Mouse (Mus musculus) right cerebral cortex, postnatal 10 days (tissue): ENCODE data around the gene Meis1.
A peak's percentile ranks its signal among the peaks of the same experiment; 100 is the strongest.

ENCODE experiments used
- DNase-seq, 2 experiments: peaks; one replicate each; pipeline ENCODE4 v3.0.0; 2021; ENCODE audit warnings: low spot score in 2 of 2

Meis1 gene

DNA sequence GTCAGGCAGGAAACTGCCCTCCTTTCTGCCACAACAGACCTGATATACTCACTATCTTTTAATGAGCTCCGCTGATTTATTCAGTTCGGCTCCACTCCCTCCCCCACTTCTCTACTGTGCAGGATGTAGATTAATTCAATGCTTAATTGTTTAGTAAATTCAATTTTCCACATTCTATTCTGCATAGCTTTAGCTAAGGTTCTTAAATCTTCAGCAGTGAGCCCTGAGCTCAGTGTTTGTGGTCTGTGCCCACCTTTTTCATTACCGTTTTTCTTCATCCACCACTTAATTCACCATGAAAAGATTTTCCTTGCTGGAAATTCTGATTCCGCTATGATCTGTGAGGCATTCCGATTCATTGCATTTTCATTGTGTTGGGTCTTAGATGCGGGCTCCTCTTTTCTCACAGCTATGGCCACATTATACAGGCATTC, 28.5 kb downstream of the Meis1 start:
- DNase-seq, result no peak

DNA sequence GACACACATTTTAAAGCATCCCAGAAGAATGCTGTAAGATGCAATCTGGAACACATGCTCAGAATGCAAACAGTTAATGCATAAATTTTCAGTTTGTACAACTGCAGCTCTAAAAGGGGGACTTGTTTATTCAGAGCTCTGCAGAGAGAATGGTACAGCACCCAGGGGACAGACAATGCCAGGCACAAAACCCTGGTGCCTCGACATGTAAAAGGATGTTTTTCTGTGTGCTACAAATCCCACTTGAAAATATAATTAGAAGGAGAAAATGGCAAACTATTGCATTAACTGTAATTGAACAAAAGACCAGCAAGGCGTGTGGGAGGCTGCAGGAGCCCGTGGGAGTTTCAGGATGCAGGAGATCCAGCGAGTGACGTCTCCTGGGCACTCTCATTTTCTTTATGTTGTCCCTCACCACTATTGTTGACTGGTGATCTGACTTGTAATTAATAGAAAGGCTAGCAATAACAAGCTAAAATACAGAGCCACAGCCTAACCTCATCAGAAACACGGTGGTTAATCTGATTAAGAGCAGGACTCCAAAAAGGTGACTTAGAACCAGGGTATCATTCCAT, 29.0 kb downstream of the Meis1 start:
- DNase-seq, result no peak

DNA sequence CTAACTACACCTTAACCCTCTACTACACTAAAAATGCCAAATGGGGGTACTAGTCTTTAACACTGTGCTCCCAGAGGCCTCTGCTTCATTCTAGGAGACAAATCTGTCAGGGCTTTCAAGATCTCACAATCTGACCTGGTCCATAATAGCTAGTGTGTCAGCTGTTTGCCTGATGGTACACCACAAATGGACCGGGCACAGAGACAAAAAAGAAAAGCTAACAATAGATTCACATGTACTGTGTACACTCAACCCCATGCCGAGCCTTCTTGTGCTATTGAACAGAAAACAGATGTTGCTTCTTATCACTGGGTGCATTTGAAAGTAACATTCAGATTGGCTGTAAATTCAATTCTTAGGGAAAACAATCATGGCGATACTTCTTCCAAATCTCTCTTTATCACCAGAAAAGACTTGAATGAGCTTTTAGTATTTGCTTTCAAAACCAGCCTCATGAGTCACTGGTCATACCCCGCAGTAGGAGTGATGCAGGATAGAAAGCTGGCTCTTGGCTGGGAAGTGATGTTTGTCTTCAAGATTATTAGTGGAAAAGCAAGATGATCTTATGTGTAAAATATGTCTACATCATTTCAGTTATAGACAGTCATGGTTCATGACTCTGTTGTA, 30.0 kb downstream of the Meis1 start:
- no peak for DNase-seq

DNA sequence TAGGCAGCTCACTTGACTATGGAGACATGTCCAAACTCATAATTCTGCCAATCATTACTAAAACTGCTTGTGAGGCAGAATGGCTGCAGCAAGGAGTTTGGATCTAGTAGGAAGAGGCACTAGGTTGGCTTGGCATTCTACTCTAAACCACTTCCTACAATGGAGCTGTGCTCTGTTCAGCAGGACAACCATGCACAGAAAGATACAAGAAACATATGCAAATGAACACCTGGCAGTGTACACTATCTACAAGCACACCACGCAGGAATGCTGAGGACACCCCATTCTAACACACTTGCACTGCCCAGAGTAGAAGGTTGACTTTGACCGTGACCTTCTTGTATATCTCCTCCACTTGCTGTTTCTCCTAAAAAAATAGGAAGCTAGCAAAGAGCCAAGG, 35.0 kb downstream of the Meis1 start:
- no peak for DNase-seq

DNA sequence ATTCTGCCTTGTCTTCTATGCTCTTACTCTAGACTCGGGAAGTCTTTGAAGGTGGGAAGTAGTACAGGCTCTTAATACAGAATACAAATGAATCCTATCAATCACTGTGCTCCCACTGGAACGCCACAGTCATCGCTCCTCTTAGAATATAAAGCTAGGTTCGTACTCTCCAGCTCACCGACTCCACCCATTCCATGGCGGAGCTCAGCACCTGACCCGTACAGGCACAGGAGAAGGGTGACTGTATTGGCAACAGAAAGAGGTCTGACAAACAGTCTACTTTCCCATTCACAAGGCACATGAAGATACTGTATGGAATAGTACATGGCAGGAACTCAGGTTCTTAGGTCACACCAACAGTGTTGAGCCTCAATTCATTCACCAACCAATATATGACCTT, 35.5 kb downstream of the Meis1 start:
- DNase-seq, result no peak

DNA sequence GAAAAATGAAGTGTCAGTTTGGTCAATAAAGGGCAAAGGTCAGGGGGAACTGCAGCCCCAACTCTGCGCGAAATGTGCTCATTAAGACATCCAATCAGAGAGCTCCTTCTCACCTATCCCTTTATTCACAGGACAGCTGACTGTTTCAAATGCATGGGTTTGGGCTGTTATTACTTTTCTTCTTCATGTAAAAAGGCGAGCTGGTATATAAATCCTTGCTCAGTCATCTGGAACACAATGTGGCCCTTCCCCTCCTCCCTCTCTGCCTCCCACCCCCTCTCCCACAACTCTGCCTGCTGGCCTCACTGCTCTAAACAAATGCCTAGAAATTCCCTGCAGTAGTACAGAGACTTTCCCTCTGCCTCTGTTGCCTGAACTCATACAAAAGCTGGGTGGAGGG, 36.5 kb downstream of the Meis1 start:
- DNase-seq, result no peak

DNA sequence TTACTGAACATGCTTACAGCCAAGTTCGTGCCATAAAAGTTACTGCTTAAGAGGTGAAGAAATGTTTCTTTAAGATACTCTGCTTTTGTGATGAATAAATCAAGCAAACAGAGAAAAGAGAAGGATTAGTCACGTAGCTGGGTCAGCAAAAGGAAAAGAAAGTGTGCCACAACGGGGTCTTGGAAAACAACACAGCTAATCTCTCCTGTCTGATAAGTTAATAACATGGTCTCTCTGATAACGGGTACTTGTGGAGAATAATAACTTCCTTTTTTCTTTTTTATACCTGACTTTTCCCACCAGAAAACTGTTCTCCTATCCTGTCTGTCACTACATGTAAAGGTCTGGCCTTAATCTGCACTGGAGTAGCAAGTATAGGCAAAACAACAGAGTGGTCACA, 37.4 kb downstream of the Meis1 start:
- no peak for DNase-seq

DNA sequence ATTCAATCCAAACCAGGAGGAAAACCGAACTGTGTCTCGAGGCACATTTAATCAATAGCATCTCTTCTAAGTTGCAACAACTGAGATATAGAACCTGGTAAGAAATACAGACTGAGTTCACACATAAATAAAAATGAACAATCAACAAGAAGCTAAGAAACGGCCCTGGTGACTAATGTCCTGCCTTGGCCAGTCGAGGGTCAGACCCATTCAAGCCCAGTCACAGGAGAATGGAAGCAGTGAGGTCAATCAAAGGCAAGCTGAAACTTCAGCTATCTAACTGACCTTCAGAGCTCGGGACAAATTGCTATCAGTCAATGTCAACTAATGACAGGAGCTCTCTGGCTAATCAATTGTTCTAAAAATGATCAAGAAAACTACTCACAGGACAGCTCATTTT, 38.2 kb downstream of the Meis1 start:
- DNase-seq, result no peak

DNA sequence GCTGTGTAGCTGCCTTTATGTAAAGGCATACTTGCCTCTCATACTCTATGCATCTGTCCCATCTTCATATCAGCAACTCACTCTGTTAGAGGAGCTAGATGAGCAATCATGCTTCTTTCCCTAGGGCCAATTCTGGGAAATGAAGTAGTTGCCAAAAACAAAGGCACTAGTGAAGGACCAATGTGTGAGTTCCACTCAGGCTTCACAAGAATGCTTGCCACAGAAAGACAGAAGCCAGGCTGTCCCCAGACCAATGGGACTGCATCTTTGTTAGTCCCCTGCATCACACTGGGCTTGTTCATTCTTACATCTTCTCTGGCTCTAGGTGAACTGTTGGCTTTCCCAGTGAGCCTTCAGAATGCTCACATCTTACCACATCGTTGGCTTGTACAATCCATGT, 43.7 kb downstream of the Meis1 start:
- no peak for DNase-seq

DNA sequence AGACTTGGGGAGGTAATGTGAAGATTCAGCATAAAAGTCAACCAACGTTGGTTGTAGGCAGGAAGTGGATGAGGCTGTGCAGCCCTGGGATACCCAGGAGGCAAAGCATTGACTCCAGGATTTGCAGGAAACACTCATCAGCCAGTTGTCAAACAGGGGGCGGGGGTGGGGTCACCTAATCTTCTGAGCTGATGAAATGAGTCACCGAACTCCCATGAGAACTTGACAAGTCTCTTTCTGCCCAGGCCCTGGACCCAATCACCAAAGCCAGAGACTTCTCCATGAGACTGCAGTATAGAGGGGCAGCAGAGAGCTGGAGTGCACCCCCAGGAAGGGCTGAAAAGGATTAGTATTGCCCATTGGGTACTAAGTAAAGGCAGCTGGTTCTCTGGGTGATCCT, 45.0 kb downstream of the Meis1 start:
- no peak for DNase-seq

DNA sequence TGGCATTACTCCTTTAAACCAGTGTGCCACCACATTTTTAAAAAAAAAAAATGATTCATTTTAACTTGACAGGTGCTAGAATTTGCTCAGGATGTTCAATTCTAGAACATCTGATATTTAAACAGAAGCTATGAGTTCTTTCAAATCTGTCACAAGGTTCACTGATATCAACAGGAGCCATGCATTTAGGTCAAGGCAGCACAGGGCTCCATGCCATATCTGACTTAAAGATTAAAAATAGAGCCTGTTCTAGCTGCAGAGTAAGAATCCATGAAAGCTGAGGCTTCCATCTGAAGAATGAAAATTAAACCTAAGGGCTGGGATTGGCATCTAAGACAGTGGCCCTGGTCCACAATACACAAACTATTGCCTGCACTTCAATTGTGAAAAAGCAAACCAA, 45.8 kb downstream of the Meis1 start:
- DNase-seq, result no peak

DNA sequence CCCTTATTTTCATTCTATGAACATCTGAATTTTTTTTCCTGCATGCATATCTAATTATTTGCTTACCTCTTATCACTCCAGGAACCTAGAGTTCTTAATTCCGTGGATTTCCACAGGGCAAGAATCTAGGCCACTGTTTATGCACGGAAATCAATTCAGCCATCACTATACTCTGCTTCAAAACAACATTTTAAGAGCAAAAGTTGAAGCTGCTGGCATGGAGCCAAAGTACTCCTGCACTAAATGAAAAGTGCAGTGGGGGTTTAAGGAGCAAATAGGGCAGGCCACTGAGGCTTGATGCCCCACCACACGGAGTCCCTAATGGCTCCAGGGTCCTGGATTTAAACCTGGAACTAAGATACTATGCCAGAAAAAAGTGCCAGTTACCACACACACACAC, 47.2 kb downstream of the Meis1 start:
- no peak for DNase-seq

DNA sequence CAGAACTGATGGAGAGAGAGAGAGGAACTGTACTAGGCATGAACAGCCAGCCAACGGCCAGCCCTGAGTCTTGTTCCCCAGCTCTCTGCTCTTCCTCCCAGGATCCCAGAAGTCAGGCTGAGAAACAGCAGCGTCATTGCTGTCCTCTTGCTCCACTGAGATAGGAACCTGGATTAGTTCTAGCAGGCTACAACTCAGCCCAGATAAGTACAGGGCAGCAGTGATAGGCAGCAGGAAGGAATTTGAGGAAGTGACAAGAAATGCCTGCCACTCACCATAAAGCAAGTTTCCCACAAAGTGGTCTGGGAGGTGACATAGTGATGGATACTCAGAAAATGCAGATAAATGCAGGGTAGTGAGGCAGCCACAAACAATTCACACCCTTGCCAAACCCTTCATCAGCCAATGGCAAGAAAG, 48.9 kb downstream of the Meis1 start:
- no peak for DNase-seq

DNA sequence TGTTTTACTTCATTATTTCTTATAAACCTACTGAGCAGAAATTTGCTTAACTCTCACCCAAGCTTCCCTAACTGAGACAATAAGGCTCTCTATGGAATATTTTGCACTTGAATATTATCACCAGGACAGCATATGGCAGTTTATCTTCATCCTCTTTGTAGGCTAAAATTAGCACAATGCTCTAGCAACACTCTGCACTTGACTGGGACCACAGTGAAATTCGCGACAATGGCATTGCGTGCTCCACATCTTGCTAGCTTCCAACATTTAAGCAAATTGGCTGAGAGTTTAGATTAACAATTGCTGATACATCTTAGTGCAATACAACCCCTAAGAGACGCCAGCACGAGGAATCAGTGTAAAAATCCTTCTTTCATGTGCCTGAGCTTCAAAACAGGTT, 54.4 kb downstream of the Meis1 start:
- DNase-seq, result no peak

DNA sequence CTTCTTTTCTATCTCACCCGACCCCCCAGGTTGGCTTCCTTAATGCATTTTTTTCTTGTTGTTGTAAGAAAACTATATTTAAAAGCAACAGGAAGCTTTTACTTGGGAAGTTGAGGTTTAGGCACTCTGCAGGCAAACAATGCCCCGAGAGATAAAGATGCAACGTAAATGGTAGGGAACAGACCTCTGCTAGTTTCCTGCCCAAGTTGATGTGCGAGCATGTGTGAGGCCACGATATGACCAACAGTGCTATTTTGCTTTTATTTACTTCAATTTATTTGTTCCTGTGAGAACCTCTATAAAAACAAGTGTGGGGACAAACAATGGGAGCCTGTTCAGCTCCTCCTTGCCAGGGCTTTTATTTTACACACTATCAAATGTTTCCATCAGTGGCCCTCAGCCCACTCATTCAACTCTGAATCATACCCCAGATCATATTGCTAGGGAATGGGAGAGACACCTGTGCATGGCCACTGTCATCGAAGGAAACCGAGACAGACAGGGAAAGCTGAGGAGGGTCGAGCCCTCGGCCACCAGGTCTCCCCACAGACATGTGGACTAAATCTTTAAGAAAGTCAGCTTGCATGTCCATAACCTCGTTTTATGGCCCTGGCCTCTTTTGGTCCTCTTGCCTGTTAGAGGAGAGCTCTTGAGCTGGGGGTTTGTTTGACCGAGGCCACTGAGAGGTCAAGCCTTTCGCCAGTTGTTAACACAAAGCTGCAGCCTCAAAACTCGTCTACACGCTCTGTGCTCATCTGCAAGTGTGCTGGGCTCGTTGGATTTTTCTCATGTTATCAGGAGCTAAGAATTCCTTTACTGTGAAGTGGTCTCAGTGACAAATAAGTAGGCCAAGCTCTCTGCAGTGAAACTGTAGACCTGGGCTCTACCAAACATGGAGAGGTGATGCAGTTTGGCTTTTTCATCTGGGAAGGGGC, 55.3 kb downstream of the Meis1 start:
- DNase-seq, result no peak

DNA sequence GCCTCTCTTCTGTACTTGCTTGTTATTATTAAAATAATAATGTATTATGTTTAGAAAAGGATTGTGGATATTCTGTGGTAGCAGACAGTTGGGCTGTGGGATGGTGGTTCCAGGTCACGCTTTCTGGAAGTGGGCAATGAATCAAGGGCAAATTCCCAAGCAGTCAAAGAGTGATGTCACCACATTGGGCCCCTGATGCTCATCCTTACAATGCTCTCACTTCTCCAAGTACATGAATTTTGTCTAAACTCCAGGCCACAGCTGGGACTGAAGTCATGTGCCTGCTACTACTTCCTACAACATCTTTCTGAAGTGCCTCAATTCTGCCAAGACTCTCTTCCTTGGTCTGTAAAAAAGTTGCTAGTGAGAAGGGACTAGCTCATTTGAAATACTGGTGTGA, 59.3 kb downstream of the Meis1 start:
- no peak for DNase-seq

DNA sequence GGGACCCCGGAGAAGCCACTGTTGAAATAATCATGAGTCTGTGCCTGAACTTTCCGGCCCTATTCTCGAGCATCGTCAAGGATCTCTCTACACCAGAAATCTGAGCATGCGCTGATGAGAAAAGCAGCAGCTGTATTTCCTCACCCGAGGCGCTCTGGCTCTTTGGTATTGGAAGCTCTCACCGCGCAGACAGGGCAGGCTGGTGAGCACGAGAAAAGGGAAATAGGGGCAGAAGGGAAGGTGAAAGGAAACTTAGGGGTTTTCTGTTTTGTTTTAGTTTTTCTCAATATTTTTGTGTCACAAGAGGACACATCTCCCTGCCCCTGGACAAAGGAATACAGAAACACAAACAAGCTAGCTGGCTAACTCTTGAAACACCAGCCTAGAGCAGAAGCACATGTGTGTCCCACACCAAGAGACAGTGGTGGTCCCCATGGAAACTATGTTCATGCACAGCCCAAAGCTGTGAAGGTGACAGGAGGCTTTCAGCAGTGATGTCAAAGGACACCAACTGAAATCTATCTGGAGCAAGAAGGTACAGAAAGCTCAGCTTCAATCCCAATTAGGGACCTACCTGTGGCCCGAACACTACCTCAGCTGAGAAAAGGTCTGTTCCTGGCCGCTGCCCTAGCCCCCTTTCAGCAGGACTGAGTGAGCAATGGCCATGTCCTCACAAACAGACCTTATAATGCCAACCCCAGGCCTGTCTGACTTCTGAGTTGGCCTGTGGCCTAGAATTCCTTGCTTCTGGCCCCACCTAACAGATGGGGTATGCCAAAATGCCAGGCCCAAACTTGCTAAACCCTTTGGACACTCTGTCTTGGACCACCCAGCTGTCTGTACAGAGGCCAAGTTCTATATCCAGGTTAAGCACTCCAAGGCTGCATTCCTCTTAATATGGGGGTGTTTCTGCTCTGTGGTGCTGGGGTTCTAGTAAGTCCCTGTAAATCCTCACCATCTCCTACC, 60.7 kb downstream of the Meis1 start:
- DNase-seq, result peak in 1 of 2 experiments; percentile 40

DNA sequence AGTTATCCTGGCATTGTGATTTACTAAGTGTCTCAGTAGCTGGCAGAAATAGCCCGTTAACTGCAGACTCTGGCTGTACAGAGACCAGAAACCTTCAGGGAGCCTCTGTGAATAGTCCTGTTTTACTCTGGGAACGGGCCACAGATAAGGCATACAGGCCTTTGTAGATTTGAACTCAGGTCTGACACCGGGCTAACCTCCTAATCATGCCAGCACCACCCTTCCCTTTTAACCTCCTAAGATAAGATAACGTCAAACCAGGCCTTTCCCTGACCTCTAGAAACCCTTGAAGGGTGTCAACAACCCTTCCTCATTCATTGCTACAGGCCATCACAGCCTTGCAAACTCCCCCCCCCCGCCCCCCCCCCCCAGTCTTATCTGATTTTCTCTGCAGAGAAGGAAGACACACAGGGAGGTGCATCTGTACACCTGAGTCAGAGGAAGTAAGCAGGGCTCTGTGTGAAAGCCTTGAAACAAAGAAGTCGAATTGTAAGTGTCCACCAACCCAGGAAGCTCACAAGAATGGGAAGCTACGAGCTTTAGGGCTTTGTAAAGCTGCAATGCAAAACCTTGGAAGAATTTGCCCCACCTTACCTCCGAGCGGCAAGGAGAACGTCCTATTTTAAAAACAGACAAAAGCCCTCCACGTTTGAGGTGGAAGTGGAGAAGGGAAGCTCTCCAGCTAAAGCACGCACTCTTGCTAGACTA, 61.5 kb downstream of the Meis1 start:
- DNase-seq, result no peak

DNA sequence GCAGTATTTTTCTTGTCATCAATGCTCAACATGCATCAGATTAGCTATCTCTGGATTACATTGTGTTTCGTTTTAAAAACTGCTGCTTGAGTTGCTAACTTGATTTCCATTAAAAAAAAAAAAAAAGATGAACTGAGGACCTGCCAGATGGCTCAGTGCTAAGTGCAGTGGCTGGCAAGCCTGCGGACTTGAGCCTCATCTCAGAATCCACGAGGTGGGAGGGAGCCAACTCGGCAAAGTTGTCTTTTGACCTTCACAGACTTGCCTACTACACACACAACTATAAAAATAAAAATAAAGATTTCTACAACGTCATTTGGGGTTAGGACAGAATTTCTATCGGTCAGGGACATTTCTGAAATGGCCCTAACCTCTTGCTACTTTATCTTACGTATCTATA, 62.8 kb downstream of the Meis1 start:
- DNase-seq, result no peak

DNA sequence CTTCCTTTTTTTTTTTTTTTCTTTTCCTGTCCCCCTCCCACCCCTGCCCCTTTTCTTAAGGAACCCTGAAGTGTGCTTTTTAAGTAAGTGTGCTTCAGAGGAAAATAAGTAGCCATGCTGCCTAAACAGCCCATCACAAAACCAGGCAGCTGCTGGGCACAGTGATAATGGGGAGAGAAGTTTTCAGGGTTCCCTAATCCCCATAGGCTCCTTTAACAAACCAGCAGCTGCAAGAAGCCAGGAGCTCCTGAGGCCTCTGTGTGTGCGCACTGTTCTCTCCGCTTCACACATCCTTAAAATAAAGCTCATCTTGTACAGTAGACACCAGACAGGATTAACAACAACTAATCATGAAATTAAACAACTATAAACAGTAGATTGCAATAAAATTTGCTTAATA, 63.9 kb downstream of the Meis1 start:
- DNase-seq, result no peak

DNA sequence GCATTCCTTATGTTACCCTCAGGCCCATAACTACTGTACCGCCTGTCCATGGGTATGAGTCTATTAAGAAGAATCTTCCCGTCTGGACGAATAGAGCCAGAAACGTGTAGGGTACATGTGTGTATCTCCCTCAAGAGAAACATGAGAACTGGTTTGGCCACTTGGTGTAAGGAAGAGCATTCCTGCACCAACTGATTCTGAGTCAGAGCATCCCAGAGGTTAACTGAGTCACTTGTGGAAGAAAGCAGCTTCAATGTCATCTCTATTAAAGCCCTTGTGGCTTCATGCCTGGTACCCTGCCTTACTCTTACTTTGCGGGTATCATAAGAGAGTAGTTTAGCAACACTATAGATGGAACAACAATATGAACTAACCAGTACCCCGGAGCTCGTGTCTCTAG, 64.9 kb downstream of the Meis1 start:
- DNase-seq, result no peak
